Comparison of ENCODE assay signal across 29 mouse cellular contexts in the genomic region with DNA sequence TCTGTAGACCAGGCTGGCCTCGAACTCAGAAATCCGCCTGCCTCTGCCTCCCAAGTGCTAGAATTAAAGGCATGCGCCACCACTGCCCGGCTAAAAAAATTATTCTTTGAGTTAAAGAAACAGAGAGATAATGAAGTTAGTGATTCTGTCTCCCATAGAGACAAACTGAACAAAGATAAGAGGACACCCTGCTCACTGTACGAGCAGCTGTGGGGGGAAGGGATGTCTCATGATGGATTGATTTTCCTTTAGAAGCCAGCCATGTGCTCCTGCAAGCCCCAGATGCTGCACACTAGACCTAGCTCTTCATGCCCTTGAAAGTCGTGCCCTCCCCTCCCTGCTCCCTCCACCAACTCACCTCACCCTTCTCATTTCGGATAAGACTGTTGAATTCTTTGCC. TPM values are rescaled to one million over a fixed set of nuclear protein-coding genes. Genes with fewer than 3 reads are reported as not detected.
DNase-seq lines count a peak whose midpoint lies in the region; ATAC-seq and TF ChIP-seq lines count a peak whose summit lies in the region.
"Had no signal": no experiment of that assay in that cellular context is flagged by ENCODE, and none has a peak within 500 bp of the region (broad histone marks: within the 10 kb centered on the region; RNA-seq: fewer than 3 reads in every experiment).

No protein-coding gene starts in this region.

- H3K9ac ChIP-seq in liver, embryonic 12.5 days = no peak overlapping the region
- no peak overlapping the region for H3K9ac ChIP-seq in liver, postnatal 0 days (replicated peaks)
- no peak overlapping the region for H3K9ac ChIP-seq in liver, embryonic 14.5 days (replicated peaks)
- H3K9ac ChIP-seq: embryonic facial prominence, embryonic 12.5 days; embryonic facial prominence, embryonic 15.5 days; forebrain, embryonic 12.5 days; forebrain, embryonic 15.5 days; heart, embryonic 13.5 days; hindbrain, embryonic 14.5 days had no signal

- H3K36me3 ChIP-seq in liver, embryonic 12.5 days = peaks cover 99% of the 10 kb centered on the region
- H3K36me3 ChIP-seq in liver, postnatal 0 days (replicated peaks; ENCODE audit: insufficient read depth, low read length) = peaks cover 68% of the 10 kb centered on the region
- peaks cover 88% of the 10 kb centered on the region for H3K36me3 ChIP-seq in liver, embryonic 14.5 days (replicated peaks; ENCODE audit: control insufficient read depth, insufficient read depth, low read depth)

- no peak overlapping the region for H3K4me3 ChIP-seq in liver, embryonic 12.5 days
- no peak overlapping the region for H3K4me3 ChIP-seq in liver, postnatal 0 days (ENCODE audit: low read depth, low read length)
- no peak overlapping the region for H3K4me3 ChIP-seq in liver, embryonic 14.5 days (ENCODE audit: insufficient read depth in 1 of 2, low read depth in 2 of 2, low read length in 2 of 2)
- H3K4me3 ChIP-seq: embryonic facial prominence, embryonic 12.5 days; embryonic facial prominence, embryonic 15.5 days; forebrain, embryonic 12.5 days; forebrain, embryonic 15.5 days; heart, embryonic 13.5 days had no signal

- no peak for TF ChIP-seq CTCF in liver, postnatal 0 days (IDR thresholded peaks at IDR 0.05; ENCODE audit: low read depth)
- no peak for TF ChIP-seq CTCF in liver, embryonic 14.5 days (IDR thresholded peaks at IDR 0.05; ENCODE audit: low read depth)

- WGBS in liver, embryonic 12.5 days (ENCODE audit: insufficient replicate concordance) = 41% methylated on average over 7 of the region's 7 CpGs
- 56% methylated on average over 7 of the region's 7 CpGs for WGBS in liver, postnatal 0 days (ENCODE audit: insufficient replicate concordance)
- WGBS in liver, embryonic 14.5 days (ENCODE audit: insufficient replicate concordance) = 45% methylated on average over 7 of the region's 7 CpGs

- no peak for DNase-seq in liver, postnatal 0 days
- no peak for DNase-seq in liver, embryonic 14.5 days (ENCODE audit: low read depth in 3 of 3, low spot score in 3 of 3)
- no peak for DNase-seq in cerebellum, adult 11-12 months
- DNase-seq in c-Kit-positive CD71-positive TER-119-positive erythroid progenitor cells, embryonic 14.5 days (ENCODE audit: low spot score) = no peak
- DNase-seq in spleen, postnatal 4 days (ENCODE audit: low spot score in 2 of 2) = no peak
- DNase-seq: adrenal gland, postnatal 10 days; adrenal gland, postnatal 36 days; cerebellum, adult 18-20 months; cerebellum, adult 9-10 months; cerebellum, postnatal 14 days; gastrocnemius, postnatal 25 days; heart, adult 18-20 months; heart, postnatal 14 days; heart, postnatal 4 days had no signal

- no peak for TF ChIP-seq EP300 in liver, postnatal 0 days (IDR thresholded peaks at IDR 0.05; ENCODE audit: low read depth)
- TF ChIP-seq EP300 in liver, embryonic 14.5 days (IDR thresholded peaks at IDR 0.05; ENCODE audit: low read depth) = no peak

- H3K4me2 ChIP-seq in liver, embryonic 12.5 days = no peak overlapping the region
- no peak overlapping the region for H3K4me2 ChIP-seq in liver, postnatal 0 days (ENCODE audit: low read depth, low read length)
- H3K4me2 ChIP-seq in liver, embryonic 14.5 days (ENCODE audit: low read depth) = no peak overlapping the region
- H3K4me2 ChIP-seq: embryonic facial prominence, embryonic 12.5 days; embryonic facial prominence, embryonic 15.5 days; forebrain, embryonic 12.5 days; forebrain, embryonic 15.5 days; heart, embryonic 13.5 days; hindbrain, embryonic 14.5 days had no signal

- peaks cover 25% of the 10 kb centered on the region for H3K4me1 ChIP-seq in liver, embryonic 12.5 days
- H3K4me1 ChIP-seq in liver, postnatal 0 days (ENCODE audit: insufficient read depth) = no peaks in the 10 kb centered on the region
- peaks cover 0 to 10% of the 10 kb centered on the region in 2 experiments; a peak in 2 of 4 replicates for H3K4me1 ChIP-seq in liver, embryonic 14.5 days (replicated peaks; ENCODE audit: control insufficient read depth in 2 of 2, insufficient read depth in 2 of 2, low read length in 1 of 2)
- H3K4me1 ChIP-seq: forebrain, embryonic 12.5 days; forebrain, embryonic 15.5 days; heart, embryonic 13.5 days had no signal

- no peaks in the 10 kb centered on the region for H3K27me3 ChIP-seq in liver, embryonic 12.5 days (replicated peaks)
- H3K27me3 ChIP-seq in liver, postnatal 0 days (ENCODE audit: insufficient read depth, low read length) = no peaks in the 10 kb centered on the region
- H3K27me3 ChIP-seq in liver, embryonic 14.5 days (ENCODE audit: control insufficient read depth, insufficient read depth, low read length) = no peaks in the 10 kb centered on the region
- H3K27me3 ChIP-seq: embryonic facial prominence, embryonic 12.5 days; embryonic facial prominence, embryonic 15.5 days; forebrain, embryonic 12.5 days; forebrain, embryonic 15.5 days; heart, embryonic 13.5 days; Patski had no signal

- no peaks in the 10 kb centered on the region for H3K9me3 ChIP-seq in liver, embryonic 12.5 days (replicated peaks)
- no peaks in the 10 kb centered on the region for H3K9me3 ChIP-seq in liver, postnatal 0 days (ENCODE audit: low read length)
- H3K9me3 ChIP-seq in liver, embryonic 14.5 days (ENCODE audit: control insufficient read depth, low read length) = no peaks in the 10 kb centered on the region
- H3K9me3 ChIP-seq: embryonic facial prominence, embryonic 12.5 days; embryonic facial prominence, embryonic 15.5 days; forebrain, embryonic 12.5 days; forebrain, embryonic 15.5 days; heart, embryonic 13.5 days had no signal

- peak; percentile 53 for ATAC-seq in liver, embryonic 12.5 days
- no peak for ATAC-seq in liver, postnatal 0 days
- peak; percentile 42; the same call in 1 of the 2 replicates for ATAC-seq in common myeloid progenitor, adult 5-6 weeks (replicated peaks; ENCODE audit: low read depth, poor library complexity, severe bottlenecking)
- peak; percentile 56; the same call in 1 of the 2 replicates for ATAC-seq in liver, embryonic 14.5 days (ENCODE audit: insufficient read depth)
- ATAC-seq in megakaryocyte-erythroid progenitor cell, adult 5-6 weeks (replicated peaks; ENCODE audit: low FRiP score, low TSS enrichment, poor library complexity, severe bottlenecking) = peak; percentile 64
- ATAC-seq: CD4-positive, CD25-positive, alpha-beta regulatory T cell, adult 4 months; forebrain, embryonic 15.5 days; hindbrain, postnatal 0 days; inflammation-experienced regulatory T-cells, adult 6 months; Patski had no signal

- H3K27ac ChIP-seq in liver, embryonic 12.5 days = 0 out of 2 replicates have a peak overlapping the region, but pooled peaks have one; percentile 53
- H3K27ac ChIP-seq in liver, postnatal 0 days (ENCODE audit: low read depth) = no peak overlapping the region
- H3K27ac ChIP-seq in liver, embryonic 14.5 days = no peak overlapping the region
- H3K27ac ChIP-seq: embryonic facial prominence, embryonic 12.5 days; embryonic facial prominence, embryonic 15.5 days; forebrain, embryonic 12.5 days; forebrain, embryonic 15.5 days; heart, embryonic 13.5 days; hindbrain, embryonic 14.5 days; hindbrain, postnatal 0 days had no signal

RNA-seq across cellular contexts. Expression of a gene that starts 38.4 kb away (rescaled TPM):
- 0.61 TPM in 2 replicates for polyA plus RNA-seq in liver, embryonic 12.5 days (2016; fragmentation: Nextera tagmentation; extraction: Ambion mirVana)
- polyA plus RNA-seq in liver, postnatal 0 days (2015; fragmentation: Nextera tagmentation; extraction: Ambion mirVana) = 0.66 and 1.1 TPM in 2 replicates
- total RNA-seq in common myeloid progenitor, adult 5-6 weeks (2017) = 1.5 and 7.8 TPM in 2 replicates
- polyA plus RNA-seq in liver, embryonic 14.5 days (2012; rRNA removed) = 0.69 and 1.1 TPM in 2 replicates
- polyA plus RNA-seq in liver, embryonic 14.5 days (2014; fragmentation: Nextera tagmentation; extraction: Ambion mirVana) = 0.33 and 0.55 TPM in 2 replicates
- total RNA-seq in megakaryocyte-erythroid progenitor cell, adult 5-6 weeks (2014; fragmentation: Nextera tagmentation) = 0.30 and 2.0 TPM in 2 replicates
- 3.7 TPM in 1 of 2 replicates, not detected in the other for total RNA-seq in megakaryocyte-erythroid progenitor cell, adult 5-6 weeks (2017)
- total RNA-seq: gastrocnemius, adult 8-10 months had no signal
- polyA plus RNA-seq: C2C12; forebrain, embryonic 15.5 days; hindbrain, embryonic 14.5 days had no signal
